Mouse (Mus musculus) midbrain, postnatal 0 days (tissue): ENCODE data around the gene Atp7b. TPM values are rescaled to one million over a fixed set of nuclear protein-coding genes. Genes with fewer than 3 reads are reported as not detected.

ENCODE experiments used
- ATAC-seq: fragments of 200-750 bp; cut with Nextera tagmentation; 2 replicates; pipeline ENCODE4 v1.8.0; 2017; ENCODE audit warnings: moderate number of reproducible peaks, mild to moderate bottlenecking, moderate TSS enrichment, moderate library complexity; ENCODE audit not compliant: low FRiP score
- DNase-seq: peaks from one replicate; pipeline ENCODE4 v3.0.0-alpha.2; 2015; ENCODE audit warnings: low spot score
- H3K27ac ChIP-seq: fragments of 300-500 bp; sonication (generic); 2 replicates; pipeline ENCODE4 v1.5.1; 2014; ENCODE audit warnings: low read depth, mild to moderate bottlenecking, low read length, mixed read lengths
- H3K27me3 ChIP-seq: fragments of 300-500 bp; sonication (generic); 2 replicates; pipeline ENCODE4 v1.6.1; 2014; ENCODE audit warnings: low read length, control low read depth, mixed read lengths; ENCODE audit not compliant: insufficient read depth
- H3K36me3 ChIP-seq: fragments of 300-500 bp; sonication (generic); 2 replicates; pipeline ENCODE4 v1.6.1; 2014; ENCODE audit warnings: low read length, control low read depth, mixed read lengths; ENCODE audit not compliant: insufficient read depth
- H3K4me1 ChIP-seq: fragments of 300-500 bp; sonication (generic); 2 replicates; pipeline ENCODE4 v1.6.1; 2014; ENCODE audit warnings: mild to moderate bottlenecking, control low read depth, antibody characterized with exemption, low read length, mixed read lengths; ENCODE audit not compliant: insufficient read depth
- H3K4me2 ChIP-seq: fragments of 300-500 bp; sonication (generic); 2 replicates; pipeline ENCODE4 v1.6.1; 2014; ENCODE audit warnings: low read depth, mild to moderate bottlenecking, low read length, mixed read lengths; ENCODE audit not compliant: poor library complexity, severe bottlenecking
- H3K4me3 ChIP-seq: fragments of 300-500 bp; sonication (generic); 2 replicates; pipeline ENCODE4 v1.5.1; 2014; ENCODE audit warnings: low read depth, mild to moderate bottlenecking, low read length, moderate library complexity
- H3K9ac ChIP-seq: fragments of 300-500 bp; sonication (generic); replicated peaks from 2 replicates; pipeline ENCODE4 v1.6.1; 2014; ENCODE audit warnings: mild to moderate bottlenecking, low read length, moderate library complexity, mixed read lengths; ENCODE audit not compliant: poor library complexity, severe bottlenecking
- H3K9me3 ChIP-seq: fragments of 300-500 bp; sonication (generic); 2 replicates; pipeline ENCODE4 v1.6.1; 2016; ENCODE audit warnings: low read length, control low read depth
- CTCF ChIP-seq: IDR thresholded peaks from 2 replicates; pipeline ENCODE4 v1.5.1; 2016; ENCODE audit warnings: antibody characterized with exemption, mild to moderate bottlenecking
- WGBS: fragments of 180-500 bp; shearing (Covaris S2); extraction: QIAGEN DNeasy Blood & Tissue Kit; methylation state at CpG from one replicate; pipeline ENCODE4 v1.1.7; 2014; 5-methylcytosine and 5-hydroxymethylcytosine counted together
- polyA plus RNA-seq: library from polyadenylated mRNA; unstranded; fragments of >200 nt; fragmentation: Nextera tagmentation; extraction: Ambion mirVana; gene quantifications from 2 replicates; pipeline ENCODE4 v1.2.1, GENCODE M21; 2015
- total RNA-seq: library from RNA; depleted of rRNA; stranded (reverse); fragments of >200 nt; gene quantifications from 2 replicates; pipeline ENCODE4 v1.2.3, GENCODE M21; 2014

Atp7b gene
- total and polyA plus RNA-seq, 2 experiments from 2014 or later, result 1.6 to 5.4 TPM

- Histone ChIP-seq H3K9me3 (no peaks in the 10 kb centered on the region), H3K4me1 (no peaks in the 10 kb centered on the region), H3K4me3 (no peak overlapping the region), H3K27me3 (no peaks in the 10 kb centered on the region), H3K4me2 (no peak overlapping the region), H3K27ac (no peak overlapping the region), H3K9ac (no peak overlapping the region), H3K36me3 (no peaks in the 10 kb centered on the region)
- WGBS, result 20% methylated on average over 6 of the region's 6 CpGs
- peak; percentile 56; the same call in 1 of the 2 replicates for ATAC-seq
- peak; percentile 78 for TF ChIP-seq CTCF
- peak; percentile 60 for DNase-seq
These were observed 67.9 kb downstream of the Atp7b start for GRCm38 (mm10) chr8:21992184-21992583.

DNA sequence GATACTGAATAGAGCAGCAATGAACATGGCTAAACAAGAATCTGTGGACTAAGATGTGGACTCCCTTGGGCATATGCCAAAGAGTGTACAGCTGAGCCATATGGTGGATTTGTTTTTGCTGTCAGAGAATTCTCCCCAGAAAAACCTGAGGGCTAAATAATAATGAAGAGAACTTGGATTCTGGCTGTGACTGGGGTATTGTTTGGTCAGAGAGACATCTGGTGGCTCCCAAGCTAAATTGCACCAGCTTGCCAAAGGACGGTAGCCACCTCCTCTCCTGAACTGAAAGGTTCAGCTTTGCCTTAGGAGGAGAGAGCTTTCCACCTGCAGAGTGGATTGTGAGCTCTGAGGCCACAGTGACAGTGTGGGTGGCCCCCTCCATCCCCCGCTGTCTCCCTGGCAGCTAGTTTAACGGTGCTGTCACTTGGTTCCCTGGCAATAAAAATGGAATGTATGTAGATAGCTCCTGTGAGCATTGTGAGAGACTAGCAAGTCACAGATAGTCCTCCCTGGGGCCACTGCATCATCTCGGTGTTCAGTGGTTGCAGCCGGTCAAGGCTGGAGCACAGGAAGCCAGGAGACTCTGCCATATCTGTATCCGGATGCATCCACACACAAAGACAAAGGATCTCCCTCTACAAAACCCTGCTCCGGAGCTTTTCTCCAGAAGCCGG lies 78.3 kb downstream of the Atp7b start:
- WGBS, result 55% methylated on average over 8 of the region's 8 CpGs
- peak; percentile 80 for DNase-seq
- Histone ChIP-seq H3K4me1 (no peaks in the 10 kb centered on the region), H3K4me3 (no peak overlapping the region), H3K27me3 (no peaks in the 10 kb centered on the region), H3K27ac (no peak overlapping the region), H3K36me3 (no peaks in the 10 kb centered on the region), H3K9ac (no peak overlapping the region), H3K9me3 (no peaks in the 10 kb centered on the region), H3K4me2 (no peak overlapping the region)
- peak; percentile 85 for ATAC-seq
- peak; percentile 73 for TF ChIP-seq CTCF

DNA sequence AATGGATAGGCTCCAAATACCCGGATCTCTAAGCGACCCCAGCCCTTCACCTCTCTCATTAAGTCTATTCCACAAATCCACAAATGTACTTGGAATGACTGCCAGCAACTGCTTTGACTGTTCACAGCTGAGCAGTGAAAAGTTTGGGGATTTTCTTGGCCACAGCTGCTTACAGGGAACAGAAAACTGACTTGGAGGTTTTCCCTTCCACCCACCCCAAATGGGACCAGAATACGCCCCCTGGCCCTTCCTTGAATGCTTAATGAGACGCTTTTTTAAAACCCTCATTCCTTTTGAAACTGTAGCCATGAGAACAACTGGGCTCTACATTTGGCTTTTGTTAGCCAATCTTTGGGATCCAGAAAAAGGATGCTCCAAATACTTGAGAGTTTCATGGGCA lies 81.9 kb downstream of the Atp7b start:
- H3K9ac ChIP-seq, result no peak overlapping the region
- 51% methylated on average over 4 of the region's 4 CpGs for WGBS
- peak; percentile 61 for DNase-seq
- no peaks in the 10 kb centered on the region for H3K27me3 ChIP-seq
- no peak for TF ChIP-seq CTCF
- no peaks in the 10 kb centered on the region for H3K9me3 ChIP-seq
- H3K27ac ChIP-seq, result no peak overlapping the region
- no peaks in the 10 kb centered on the region for H3K36me3 ChIP-seq
- H3K4me2 ChIP-seq, result no peak overlapping the region
- H3K4me1 ChIP-seq, result no peaks in the 10 kb centered on the region
- no peak overlapping the region for H3K4me3 ChIP-seq
- no peak for ATAC-seq

GRCm38 (mm10) chr8:21969475-21969874 lies 90.6 kb downstream of the Atp7b start, which contains the start of gene Ccdc70:
Gene Ccdc70, plus strand, starts transcription at chr8:21969775.
- H3K27me3 ChIP-seq, result no peaks in the 10 kb centered on the region
- H3K27ac ChIP-seq, result no peak within 1 kb of the TSS
- no peak within 1 kb of the TSS for H3K9ac ChIP-seq
- no peak within 1 kb of the TSS for H3K4me2 ChIP-seq
- no peak within 1 kb of the TSS for H3K4me3 ChIP-seq
- no peak for TF ChIP-seq CTCF
- no peak for ATAC-seq
- no peak for DNase-seq
- WGBS, result 92% methylated on average over 3 of the region's 3 CpGs
- no peaks in the 10 kb centered on the region for H3K4me1 ChIP-seq
- H3K9me3 ChIP-seq, result no peaks in the 10 kb centered on the region
- H3K36me3 ChIP-seq, result no peaks in the 10 kb centered on the region

DNA sequence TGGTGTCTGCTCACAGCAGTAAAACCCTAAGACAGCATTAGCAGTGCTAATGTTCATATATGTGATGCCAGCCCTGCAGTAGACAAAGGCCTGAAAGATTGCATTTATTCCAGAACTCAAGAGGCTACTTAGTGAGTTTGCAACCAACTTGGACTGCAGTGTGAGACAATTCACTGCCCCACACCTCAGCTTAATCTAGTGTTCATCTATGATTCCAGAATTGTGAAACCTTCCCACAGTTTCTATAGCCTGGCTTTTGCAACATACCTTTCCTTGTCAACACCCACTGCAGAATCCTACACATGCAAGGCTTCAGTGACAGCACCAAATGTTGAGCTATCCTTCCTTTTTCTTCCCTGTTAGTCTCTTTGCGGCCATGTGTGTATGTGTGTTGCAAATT lies 93.5 kb downstream of the Atp7b start:
- no peak overlapping the region for H3K27ac ChIP-seq
- no peak overlapping the region for H3K4me2 ChIP-seq
- WGBS, result 80% methylated on average over 1 of the region's 1 CpGs
- no peak overlapping the region for H3K9ac ChIP-seq
- H3K9me3 ChIP-seq, result no peaks in the 10 kb centered on the region
- ATAC-seq, result no peak
- no peak for DNase-seq
- H3K36me3 ChIP-seq, result no peaks in the 10 kb centered on the region
- no peak for TF ChIP-seq CTCF
- H3K4me1 ChIP-seq, result no peaks in the 10 kb centered on the region
- H3K27me3 ChIP-seq, result no peaks in the 10 kb centered on the region
- no peak overlapping the region for H3K4me3 ChIP-seq

- Histone ChIP-seq H3K4me3 (no peak within 1 kb of the TSS), H3K27me3 (no peaks in the 10 kb centered on the region), H3K36me3 (no peaks in the 10 kb centered on the region), H3K4me2 (no peak within 1 kb of the TSS), H3K9me3 (no peaks in the 10 kb centered on the region), H3K27ac (no peak within 1 kb of the TSS), H3K4me1 (no peaks in the 10 kb centered on the region), H3K9ac (no peak within 1 kb of the TSS)
- 88% methylated on average over 2 of the region's 2 CpGs for WGBS
- DNase-seq (no peak), ATAC-seq (no peak)
- TF ChIP-seq CTCF, result no peak
These were observed 101.7 kb downstream of the Atp7b start, which contains the start of gene Fam90a1a for GRCm38 (mm10) chr8:21958414-21958813. Gene Fam90a1a, plus strand, starts transcription at chr8:21958714.
